Mouse (Mus musculus) kidney, embryonic 14.5 days (tissue): ENCODE measurements around the gene Defb15. TPM values are rescaled to one million over a fixed set of nuclear protein-coding genes. Genes with fewer than 3 reads are reported as not detected.

Source experiments
- ATAC-seq: fragments of 200-750 bp; cut with Nextera tagmentation; 2 replicates; pipeline ENCODE4 v1.8.0; 2017; ENCODE audit warnings: moderate number of reproducible peaks, mild to moderate bottlenecking, moderate TSS enrichment, moderate library complexity; ENCODE audit not compliant: low FRiP score, low TSS enrichment
- H3K27ac ChIP-seq: fragments of 300-500 bp; sonication (generic); 2 replicates; pipeline ENCODE4 v1.5.1; 2014; ENCODE audit warnings: low read depth, mild to moderate bottlenecking, low read length, moderate library complexity, mixed read lengths
- H3K27me3 ChIP-seq: fragments of 300-500 bp; sonication (generic); 2 replicates; pipeline ENCODE4 v1.6.1; 2014; ENCODE audit warnings: mild to moderate bottlenecking, low read length; ENCODE audit not compliant: control insufficient read depth, insufficient read depth
- H3K36me3 ChIP-seq: fragments of 300-500 bp; sonication (generic); 2 replicates; pipeline ENCODE4 v1.6.1; 2014; ENCODE audit warnings: low read length, mixed read lengths; ENCODE audit not compliant: control insufficient read depth, insufficient read depth
- H3K4me1 ChIP-seq: fragments of 300-500 bp; sonication (generic); 2 replicates; pipeline ENCODE4 v1.6.1; 2014; ENCODE audit warnings: low read length, mixed read lengths; ENCODE audit not compliant: control insufficient read depth, insufficient read depth
- H3K4me2 ChIP-seq: fragments of 300-500 bp; sonication (generic); replicated peaks from 2 replicates; pipeline ENCODE4 v1.6.1; 2014; ENCODE audit warnings: low read depth, mild to moderate bottlenecking, low read length
- H3K4me3 ChIP-seq: fragments of 300-500 bp; sonication (generic); 2 replicates; pipeline ENCODE4 v1.5.1; 2014; ENCODE audit warnings: mild to moderate bottlenecking, low read length
- H3K9ac ChIP-seq: fragments of 300-500 bp; sonication (generic); 2 replicates; pipeline ENCODE4 v1.6.1; 2014; ENCODE audit warnings: low read depth, mild to moderate bottlenecking, low read length, moderate library complexity
- H3K9me3 ChIP-seq: fragments of 300-500 bp; sonication (generic); 2 replicates; pipeline ENCODE4 v1.6.1; 2016; ENCODE audit warnings: low read length; ENCODE audit not compliant: control insufficient read depth
- whole genome bisulfite sequencing: fragments of 180-500 bp; shearing (Covaris S2); extraction: QIAGEN DNeasy Blood & Tissue Kit; methylation state at CpG from one replicate; pipeline ENCODE4 v1.1.7; 2014; 5-methylcytosine and 5-hydroxymethylcytosine counted together
- polyA plus RNA-seq: library from polyadenylated mRNA; unstranded; fragments of >200 nt; fragmentation: Nextera tagmentation; extraction: Ambion mirVana; gene quantifications from 2 replicates; pipeline ENCODE4 v1.2.1, GENCODE M21; 2014

The Defb15 gene
- not detected in 2 replicates for polyA plus RNA-seq

- no peaks in the 10 kb centered on the region for H3K9me3 ChIP-seq
- no peaks in the 10 kb centered on the region for H3K27me3 ChIP-seq
- no peaks in the 10 kb centered on the region for H3K36me3 ChIP-seq
- H3K4me3 ChIP-seq = no peak within 1 kb of the TSS
- 84% methylated on average over 6 of the region's 6 CpGs for WGBS
- no peak within 1 kb of the TSS for H3K27ac ChIP-seq
- H3K4me2 ChIP-seq = no peak within 1 kb of the TSS
- no peak within 1 kb of the TSS for H3K9ac ChIP-seq
- no peaks in the 10 kb centered on the region for H3K4me1 ChIP-seq
- no peak for ATAC-seq
Measured at GRCm38 (mm10) chr8:21932610-21933009, at the start of gene Defb15. Defb15 (minus strand) TSS chr8:21932710.

- Histone ChIP-seq H3K4me3 (no peak overlapping the region), H3K9me3 (no peaks in the 10 kb centered on the region), H3K4me1 (no peaks in the 10 kb centered on the region), H3K9ac (no peak overlapping the region), H3K27ac (no peak overlapping the region), H3K27me3 (no peaks in the 10 kb centered on the region), H3K4me2 (no peak overlapping the region), H3K36me3 (no peaks in the 10 kb centered on the region)
- no peak for ATAC-seq
- 66% methylated on average over 8 of the region's 8 CpGs for WGBS
Measured at GRCm38 (mm10) chr8:21981664-21982337, 49.3 kb upstream of the Defb15 start.

- ATAC-seq = no peak
- Histone ChIP-seq H3K4me2 (no peak overlapping the region), H3K36me3 (no peaks in the 10 kb centered on the region), H3K9me3 (no peaks in the 10 kb centered on the region; the same call in 1 of the 2 replicates), H3K27me3 (no peaks in the 10 kb centered on the region), H3K9ac (no peak overlapping the region), H3K27ac (no peak overlapping the region), H3K4me3 (no peak overlapping the region), H3K4me1 (no peaks in the 10 kb centered on the region)
- WGBS = 65% methylated on average over 4 of the region's 4 CpGs
Measured at GRCm38 (mm10) chr8:21978193-21978592, 45.7 kb upstream of the Defb15 start.

- H3K4me3 ChIP-seq = no peak within 1 kb of the TSS
- ATAC-seq = no peak
- no peak within 1 kb of the TSS for H3K27ac ChIP-seq
- H3K4me2 ChIP-seq = no peak within 1 kb of the TSS
- H3K36me3 ChIP-seq = no peaks in the 10 kb centered on the region
- no peaks in the 10 kb centered on the region for H3K27me3 ChIP-seq
- WGBS = 96% methylated on average over 3 of the region's 3 CpGs
- no peaks in the 10 kb centered on the region for H3K9me3 ChIP-seq
- no peaks in the 10 kb centered on the region for H3K4me1 ChIP-seq
- no peak within 1 kb of the TSS for H3K9ac ChIP-seq
Measured at GRCm38 (mm10) chr8:21969475-21969874, 37.0 kb upstream of the Defb15 start, which contains the start of gene Ccdc70. Ccdc70 (plus strand) TSS chr8:21969775.

- Histone ChIP-seq H3K27me3 (no peaks in the 10 kb centered on the region), H3K4me2 (no peak overlapping the region), H3K4me1 (no peaks in the 10 kb centered on the region), H3K9me3 (no peaks in the 10 kb centered on the region), H3K9ac (no peak overlapping the region), H3K4me3 (no peak overlapping the region), H3K36me3 (no peaks in the 10 kb centered on the region), H3K27ac (no peak overlapping the region)
- ATAC-seq = no peak
- WGBS = 90% methylated on average over 1 of the region's 1 CpGs
Measured at GRCm38 (mm10) chr8:21966646-21967045, 34.1 kb upstream of the Defb15 start.

GRCm38 (mm10) chr8:21958414-21958813, 25.9 kb upstream of the Defb15 start, which contains the start of gene Fam90a1a:
Fam90a1a (plus strand) TSS chr8:21958714.
- no peak for ATAC-seq
- Histone ChIP-seq H3K36me3 (no peaks in the 10 kb centered on the region), H3K4me2 (no peak within 1 kb of the TSS), H3K4me3 (no peak within 1 kb of the TSS), H3K27me3 (no peaks in the 10 kb centered on the region), H3K4me1 (no peaks in the 10 kb centered on the region), H3K27ac (no peak within 1 kb of the TSS), H3K9me3 (no peaks in the 10 kb centered on the region), H3K9ac (no peak within 1 kb of the TSS)
- 77% methylated on average over 2 of the region's 2 CpGs for WGBS

GRCm38 (mm10) chr8:21956336-21956735, 23.8 kb upstream of the Defb15 start:
- ATAC-seq = no peak
- Histone ChIP-seq H3K4me3 (no peak overlapping the region), H3K4me1 (no peaks in the 10 kb centered on the region), H3K9me3 (no peaks in the 10 kb centered on the region), H3K27ac (no peak overlapping the region), H3K36me3 (no peaks in the 10 kb centered on the region), H3K4me2 (no peak overlapping the region), H3K9ac (no peak overlapping the region), H3K27me3 (no peaks in the 10 kb centered on the region)
- 86% methylated on average over 3 of the region's 3 CpGs for WGBS

- Histone ChIP-seq H3K27ac (no peak overlapping the region), H3K4me3 (no peak overlapping the region), H3K9ac (no peak overlapping the region), H3K36me3 (no peaks in the 10 kb centered on the region), H3K9me3 (no peaks in the 10 kb centered on the region), H3K27me3 (no peaks in the 10 kb centered on the region), H3K4me2 (no peak overlapping the region), H3K4me1 (no peaks in the 10 kb centered on the region)
- WGBS = 5% methylated on average over 9 of the region's 9 CpGs
- ATAC-seq = no peak
Measured at GRCm38 (mm10) chr8:21955321-21955720, 22.8 kb upstream of the Defb15 start.

- no peak overlapping the region for H3K27ac ChIP-seq
- H3K36me3 ChIP-seq = no peaks in the 10 kb centered on the region
- no peak overlapping the region for H3K4me2 ChIP-seq
- H3K9me3 ChIP-seq = no peaks in the 10 kb centered on the region
- no peak overlapping the region for H3K4me3 ChIP-seq
- no peak overlapping the region for H3K9ac ChIP-seq
- H3K4me1 ChIP-seq = no peaks in the 10 kb centered on the region
- no peak for ATAC-seq
- no peaks in the 10 kb centered on the region for H3K27me3 ChIP-seq
- 69% methylated on average over 9 of the region's 9 CpGs for WGBS
Measured at GRCm38 (mm10) chr8:21947311-21948017, 15.0 kb upstream of the Defb15 start.
